Mouse (Mus musculus) c-Kit-positive CD71-positive TER-119-positive erythroid progenitor cells, embryonic 14.5 days (primary cell): ENCODE data around the gene Abraxas2.
A peak's percentile ranks its signal among the peaks of the same experiment; 100 is the strongest.

Experiments used
- DNase-seq: peaks from one replicate; pipeline ENCODE4 v3.0.0-alpha.2; 2013; ENCODE audit warnings: low spot score

The Abraxas2 gene

GRCm38 (mm10) chr7:132898234-132898633 lies 39.2 kb downstream of the Abraxas2 start:
- DNase-seq, result peak; percentile 61

- no peak for DNase-seq
Observed at GRCm38 (mm10) chr7:132900826-132901531, 42.0 kb downstream of the Abraxas2 start.

GRCm38 (mm10) chr7:132903796-132904195 lies 44.8 kb downstream of the Abraxas2 start:
- no peak for DNase-seq

GRCm38 (mm10) chr7:132921971-132922370 lies 62.9 kb downstream of the Abraxas2 start:
- no peak for DNase-seq

GRCm38 (mm10) chr7:132925227-132925626 lies 66.2 kb downstream of the Abraxas2 start:
- no peak for DNase-seq

- DNase-seq, result no peak
Observed at GRCm38 (mm10) chr7:132927201-132927600, 68.2 kb downstream of the Abraxas2 start.

GRCm38 (mm10) chr7:132930055-132930454 lies 71.0 kb downstream of the Abraxas2 start:
- DNase-seq, result peak; percentile 37

GRCm38 (mm10) chr7:132930850-132931559 lies 72.0 kb downstream of the Abraxas2 start, which contains the start of gene Zranb1:
TSS of gene Zranb1 (plus strand) at chr7:132931142.
- DNase-seq, result peak; percentile 95

- peak; percentile 61 for DNase-seq
Observed at GRCm38 (mm10) chr7:132931560-132932351, 72.7 kb downstream of the Abraxas2 start.

- DNase-seq, result no peak
Observed at GRCm38 (mm10) chr7:132933331-132933730, 74.3 kb downstream of the Abraxas2 start.
